Mouse (Mus musculus): ENCODE measurements at regions not wholly inside any gene's neighbourhood (a gene's known extent, or its start where the extent isn't known, plus 50 kb on each side); places are given as distances from the start of the nearest gene placed in this dataset.

- no peak for ATAC-seq (replicated peaks; ENCODE audit: insufficient number of reproducible peaks, low FRiP score, low TSS enrichment, poor library complexity, severe bottlenecking)
These were observed 191.2 kb downstream of the Rplp1 start for GRCm38 (mm10) chr9:61723021-61723581.

GRCm38 (mm10) chr9:61721851-61722250 is 192.5 kb downstream of the Rplp1 start:
- no peak for ATAC-seq (replicated peaks; ENCODE audit: insufficient number of reproducible peaks, low FRiP score, low TSS enrichment, poor library complexity, severe bottlenecking)

- ATAC-seq (replicated peaks; ENCODE audit: insufficient number of reproducible peaks, low FRiP score, low TSS enrichment, poor library complexity, severe bottlenecking) = no peak
These were observed 193.3 kb downstream of the Rplp1 start for GRCm38 (mm10) chr9:61721071-61721470.

- no peak for ATAC-seq (replicated peaks; ENCODE audit: insufficient number of reproducible peaks, low FRiP score, low TSS enrichment, poor library complexity, severe bottlenecking)
These were observed 194.1 kb downstream of the Rplp1 start for GRCm38 (mm10) chr9:61720206-61720605.

GRCm38 (mm10) chr9:61716751-61717150 is 197.6 kb downstream of the Rplp1 start:
- ATAC-seq (replicated peaks; ENCODE audit: insufficient number of reproducible peaks, low FRiP score, low TSS enrichment, poor library complexity, severe bottlenecking) = no peak

- no peak for ATAC-seq (replicated peaks; ENCODE audit: insufficient number of reproducible peaks, low FRiP score, low TSS enrichment, poor library complexity, severe bottlenecking)
These were observed 199.9 kb downstream of the Rplp1 start for GRCm38 (mm10) chr9:61714331-61715035.

GRCm38 (mm10) chr9:61713806-61714205 is 200.5 kb downstream of the Rplp1 start:
- ATAC-seq (replicated peaks; ENCODE audit: insufficient number of reproducible peaks, low FRiP score, low TSS enrichment, poor library complexity, severe bottlenecking) = no peak

- no peak for ATAC-seq (replicated peaks; ENCODE audit: insufficient number of reproducible peaks, low FRiP score, low TSS enrichment, poor library complexity, severe bottlenecking)
These were observed 203.0 kb downstream of the Rplp1 start for GRCm38 (mm10) chr9:61711296-61711695.

GRCm38 (mm10) chr9:61707875-61708274 is 206.5 kb downstream of the Rplp1 start:
- peak; percentile 86 for ATAC-seq (replicated peaks; ENCODE audit: insufficient number of reproducible peaks, low FRiP score, low TSS enrichment, poor library complexity, severe bottlenecking)

- ATAC-seq (replicated peaks; ENCODE audit: insufficient number of reproducible peaks, low FRiP score, low TSS enrichment, poor library complexity, severe bottlenecking) = no peak
These were observed 207.0 kb downstream of the Rplp1 start for GRCm38 (mm10) chr9:61707296-61707695.

- ATAC-seq (replicated peaks; ENCODE audit: insufficient number of reproducible peaks, low FRiP score, low TSS enrichment, poor library complexity, severe bottlenecking) = no peak
These were observed 208.0 kb downstream of the Rplp1 start for GRCm38 (mm10) chr9:61706263-61706755.

GRCm38 (mm10) chr9:61705586-61706233 is 208.6 kb downstream of the Rplp1 start:
- ATAC-seq (replicated peaks; ENCODE audit: insufficient number of reproducible peaks, low FRiP score, low TSS enrichment, poor library complexity, severe bottlenecking) = 0 out of 2 replicates have a peak, but pooled peaks have one; percentile 27

- ATAC-seq (replicated peaks; ENCODE audit: insufficient number of reproducible peaks, low FRiP score, low TSS enrichment, poor library complexity, severe bottlenecking) = no peak
These were observed 211.0 kb downstream of the Rplp1 start for GRCm38 (mm10) chr9:61703301-61703700.

GRCm38 (mm10) chr9:61702280-61702966 is 211.9 kb downstream of the Rplp1 start:
- ATAC-seq (replicated peaks; ENCODE audit: insufficient number of reproducible peaks, low FRiP score, low TSS enrichment, poor library complexity, severe bottlenecking) = peak; percentile 85

GRCm38 (mm10) chr9:61700576-61700975 is 213.8 kb downstream of the Rplp1 start:
- ATAC-seq (replicated peaks; ENCODE audit: insufficient number of reproducible peaks, low FRiP score, low TSS enrichment, poor library complexity, severe bottlenecking) = no peak

GRCm38 (mm10) chr9:61699618-61700017 is 214.7 kb downstream of the Rplp1 start:
- no peak for ATAC-seq (replicated peaks; ENCODE audit: insufficient number of reproducible peaks, low FRiP score, low TSS enrichment, poor library complexity, severe bottlenecking)

GRCm38 (mm10) chr9:61697959-61698358 is 216.4 kb downstream of the Rplp1 start:
- peak; percentile 47; the same call in 1 of the 2 replicates for ATAC-seq (replicated peaks; ENCODE audit: insufficient number of reproducible peaks, low FRiP score, low TSS enrichment, poor library complexity, severe bottlenecking)

GRCm38 (mm10) chr9:61696831-61697230 is 217.5 kb downstream of the Rplp1 start:
- ATAC-seq (replicated peaks; ENCODE audit: insufficient number of reproducible peaks, low FRiP score, low TSS enrichment, poor library complexity, severe bottlenecking) = no peak

- no peak for ATAC-seq (replicated peaks; ENCODE audit: insufficient number of reproducible peaks, low FRiP score, low TSS enrichment, poor library complexity, severe bottlenecking)
These were observed 218.5 kb downstream of the Rplp1 start for GRCm38 (mm10) chr9:61695821-61696220.
